Mouse (Mus musculus): ENCODE measurements around the gene Maff. TPM values are rescaled to one million over a fixed set of nuclear protein-coding genes. Genes with fewer than 3 reads are reported as not detected.

The Maff gene
- total RNA-seq (2021) = 1 to 10 TPM; 3.4 to 4.0 TPM
- long read RNA-seq, experiment 1 = 0 reads
- long read RNA-seq, experiment 2, partial matches to known transcripts = 0 of 1 reads
- long read RNA-seq, experiment 2, other reads (novel, unspliced or antisense) = 0 of 1 reads

GRCm38 (mm10) chr15:79346051-79346793, at the start of gene Maff:
Maff (plus strand) TSS chr15:79346621.
- DNase-seq = no peak
- intact Hi-C loops (cut with DNase I) = no loop called here

GRCm38 (mm10) chr15:79298553-79298952, 47.9 kb upstream of the Maff start:
- no peak for DNase-seq

GRCm38 (mm10) chr15:79299563-79300155, 46.8 kb upstream of the Maff start:
- intact Hi-C loops (cut with DNase I) = no loop called here

More at GRCm38 (mm10) chr15:79298553-79298952, 47.9 kb upstream of the Maff start:
- intact Hi-C loops (cut with DNase I) = no loop called here

GRCm38 (mm10) chr15:79303725-79304124, 42.7 kb upstream of the Maff start:
- intact Hi-C loops (cut with DNase I) = no loop called here
- DNase-seq = no peak

More at GRCm38 (mm10) chr15:79299563-79300155, 46.8 kb upstream of the Maff start:
- DNase-seq = no peak

- DNase-seq = no peak
- intact Hi-C loops (cut with DNase I) = no loop called here
Observed at GRCm38 (mm10) chr15:79304832-79305231, 41.6 kb upstream of the Maff start.

GRCm38 (mm10) chr15:79306043-79306637, 40.3 kb upstream of the Maff start:
- no peak for DNase-seq
- intact Hi-C loops (cut with DNase I) = no loop called here

- DNase-seq = no peak
Observed at GRCm38 (mm10) chr15:79307861-79308260, 38.6 kb upstream of the Maff start.

GRCm38 (mm10) chr15:79313848-79314369, 32.5 kb upstream of the Maff start:
- no peak for DNase-seq
- intact Hi-C loops (cut with DNase I) = no loop called here

More at GRCm38 (mm10) chr15:79307861-79308260, 38.6 kb upstream of the Maff start:
- intact Hi-C loops (cut with DNase I) = no loop called here

GRCm38 (mm10) chr15:79321733-79322190, 24.7 kb upstream of the Maff start:
- intact Hi-C loops (cut with DNase I) = no loop called here
- DNase-seq = no peak

- intact Hi-C loops (cut with DNase I) = no loop called here
- DNase-seq = no peak
Observed at GRCm38 (mm10) chr15:79322281-79322990, 24.0 kb upstream of the Maff start.

GRCm38 (mm10) chr15:79322991-79323790, 23.2 kb upstream of the Maff start:
- DNase-seq = peak in 1 of 2 experiments; percentile 58
- intact Hi-C loops (cut with DNase I) = no loop called here

GRCm38 (mm10) chr15:79323791-79324155, 22.6 kb upstream of the Maff start:
- DNase-seq = no peak
- intact Hi-C loops (cut with DNase I) = no loop called here

GRCm38 (mm10) chr15:79324373-79324772, 22.0 kb upstream of the Maff start:
- DNase-seq = no peak
- intact Hi-C loops (cut with DNase I) = no loop called here

- DNase-seq = no peak
- intact Hi-C loops (cut with DNase I) = no loop called here
Observed at GRCm38 (mm10) chr15:79325742-79326141, 20.7 kb upstream of the Maff start.

- intact Hi-C loops (cut with DNase I) = no loop called here
- no peak for DNase-seq
Observed at GRCm38 (mm10) chr15:79326264-79326663, 20.2 kb upstream of the Maff start.

- no peak for DNase-seq
- intact Hi-C loops (cut with DNase I) = no loop called here
Observed at GRCm38 (mm10) chr15:79326971-79327961, 19.2 kb upstream of the Maff start.

GRCm38 (mm10) chr15:79328058-79328938, 18.1 kb upstream of the Maff start, which contains the start of gene Pla2g6:
Pla2g6 (minus strand) TSS chr15:79328390.
- peak; percentile 97 to 99 for DNase-seq
- intact Hi-C loops (cut with DNase I) = no loop called here
